Mouse (Mus musculus): ENCODE data around the gene Tldc1. TPM values are rescaled to one million over a fixed set of nuclear protein-coding genes. Genes with fewer than 3 reads are reported as not detected.

Gene Tldc1
- 6.4 and 13.0 TPM in 2 replicates for polyA plus RNA-seq (2014; fragmentation: Nextera tagmentation; extraction: Ambion mirVana)

DNA sequence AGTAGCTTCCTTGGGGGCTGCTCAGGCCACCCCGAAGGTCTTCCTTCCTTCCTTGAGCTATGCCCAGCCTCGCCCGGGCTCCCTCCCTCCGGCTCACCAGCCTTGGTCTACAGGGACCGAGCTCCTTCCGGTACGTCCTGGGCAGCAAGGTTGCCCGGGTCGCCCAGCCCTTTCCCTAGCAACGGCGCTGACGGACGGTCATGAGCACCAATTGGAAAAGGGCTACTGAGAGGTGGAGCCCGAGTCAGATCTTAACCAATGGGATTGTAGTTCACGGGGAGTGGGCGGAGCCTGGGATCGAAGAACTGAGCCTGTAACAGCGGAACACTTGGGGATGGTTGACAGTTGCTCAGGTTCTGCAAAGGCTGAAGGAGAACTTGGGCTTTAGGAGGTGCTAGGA lies at the start of gene Tldc1:
Gene Tldc1, minus strand, starts transcription at position 154 of the 400 bp plus-strand sequence.
- H3K36me3 ChIP-seq (ENCODE audit: control insufficient read depth, insufficient read depth, low read length) = no peaks in the 10 kb centered on the region
- H3K4me3 ChIP-seq (ENCODE audit: low read length) = peak within 1 kb of the TSS; percentile 51
- H3K4me1 ChIP-seq (ENCODE audit: control insufficient read depth, insufficient read depth, low read length) = peaks cover 7% of the 10 kb centered on the region; the same call in 1 of the 2 replicates
- peak within 1 kb of the TSS; percentile 68 for H3K9ac ChIP-seq (ENCODE audit: low read depth, low read length)
- H3K4me2 ChIP-seq (replicated peaks; ENCODE audit: low read depth, low read length) = peak within 1 kb of the TSS; percentile 86
- peak within 1 kb of the TSS; percentile 30; the same call in 1 of the 2 replicates for H3K27ac ChIP-seq (ENCODE audit: low read depth, low read length)
- H3K9me3 ChIP-seq (ENCODE audit: control insufficient read depth, low read length) = no peaks in the 10 kb centered on the region
- WGBS = under 1% methylated on average over 18 of the region's 18 CpGs
- peak; percentile 96 for ATAC-seq (ENCODE audit: low FRiP score, low TSS enrichment)
- H3K27me3 ChIP-seq (ENCODE audit: control insufficient read depth, insufficient read depth, low read length) = no peaks in the 10 kb centered on the region

GRCm38 (mm10) chr8:119827721-119828153 lies 49.5 kb upstream of the Tldc1 start:
- H3K4me3 ChIP-seq (ENCODE audit: low read length) = no peak overlapping the region
- 34% methylated on average over 4 of the region's 4 CpGs for WGBS
- no peak overlapping the region for H3K4me2 ChIP-seq (replicated peaks; ENCODE audit: low read depth, low read length)
- no peak for ATAC-seq (ENCODE audit: low FRiP score, low TSS enrichment)
- H3K9ac ChIP-seq (ENCODE audit: low read depth, low read length) = no peak overlapping the region
- H3K4me1 ChIP-seq (ENCODE audit: control insufficient read depth, insufficient read depth, low read length) = peaks cover 64% of the 10 kb centered on the region
- no peaks in the 10 kb centered on the region for H3K9me3 ChIP-seq (ENCODE audit: control insufficient read depth, low read length)
- peak overlapping the region; percentile 61 for H3K27ac ChIP-seq (ENCODE audit: low read depth, low read length)
- H3K36me3 ChIP-seq (ENCODE audit: control insufficient read depth, insufficient read depth, low read length) = no peaks in the 10 kb centered on the region
- H3K27me3 ChIP-seq (ENCODE audit: control insufficient read depth, insufficient read depth, low read length) = no peaks in the 10 kb centered on the region

- ATAC-seq (ENCODE audit: low FRiP score, low TSS enrichment) = no peak
- 67% methylated on average over 5 of the region's 5 CpGs for whole genome bisulfite sequencing
- Histone ChIP-seq H3K36me3 (ENCODE audit: control insufficient read depth, insufficient read depth, low read length) (peaks cover 4% of the 10 kb centered on the region; the same call in 1 of the 2 replicates), H3K27me3 (ENCODE audit: control insufficient read depth, insufficient read depth, low read length) (no peaks in the 10 kb centered on the region), H3K27ac (ENCODE audit: low read depth, low read length) (peak overlapping the region; percentile 61; the same call in 1 of the 2 replicates), H3K4me1 (ENCODE audit: control insufficient read depth, insufficient read depth, low read length) (peaks cover 57% of the 10 kb centered on the region), H3K9me3 (ENCODE audit: control insufficient read depth, low read length) (no peaks in the 10 kb centered on the region), H3K4me2 (replicated peaks; ENCODE audit: low read depth, low read length) (no peak overlapping the region), H3K4me3 (ENCODE audit: low read length) (no peak overlapping the region), H3K9ac (ENCODE audit: low read depth, low read length) (no peak overlapping the region)
Measured at GRCm38 (mm10) chr8:119826982-119827381, 48.8 kb upstream of the Tldc1 start.

DNA sequence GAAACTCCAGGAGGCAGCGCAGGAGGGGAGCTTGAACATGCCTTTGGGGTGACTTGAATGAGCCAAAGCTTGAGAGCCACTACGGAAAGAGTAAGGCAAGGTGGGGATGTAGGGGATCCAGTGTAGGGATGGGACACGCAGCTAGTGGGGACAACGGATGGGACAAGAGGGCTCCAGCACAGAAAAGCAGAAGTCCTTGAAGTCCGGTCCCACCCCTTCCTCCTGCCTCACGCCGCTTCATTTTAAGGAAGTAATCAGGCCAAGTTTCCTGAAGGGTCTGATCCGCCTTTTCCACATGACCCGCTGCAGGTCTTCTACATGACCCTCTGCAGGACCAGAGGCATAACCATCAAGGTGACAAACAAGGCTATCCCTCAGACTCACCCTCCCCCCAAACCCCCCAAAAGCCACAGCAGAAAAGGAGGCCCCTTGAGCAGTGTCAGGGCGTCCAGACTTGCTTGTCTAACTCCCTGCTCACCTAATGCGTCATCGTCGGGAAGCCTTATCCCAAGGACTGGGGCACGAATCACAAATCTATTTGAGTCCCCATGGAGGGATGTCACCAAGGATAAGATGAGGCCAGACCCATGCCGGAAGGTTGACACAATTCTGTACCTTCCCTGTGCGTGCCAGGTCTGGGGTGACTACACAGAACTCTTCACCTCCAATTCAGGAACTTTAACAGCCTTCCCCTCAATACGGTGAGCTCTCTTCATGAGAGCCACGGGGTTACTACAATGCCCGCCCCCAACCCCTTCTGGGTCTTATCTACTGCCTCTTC lies 47.9 kb upstream of the Tldc1 start:
- Histone ChIP-seq H3K27ac (ENCODE audit: low read depth, low read length) (no peak overlapping the region), H3K9ac (ENCODE audit: low read depth, low read length) (no peak overlapping the region), H3K4me2 (replicated peaks; ENCODE audit: low read depth, low read length) (no peak overlapping the region), H3K27me3 (ENCODE audit: control insufficient read depth, insufficient read depth, low read length) (no peaks in the 10 kb centered on the region), H3K36me3 (ENCODE audit: control insufficient read depth, insufficient read depth, low read length) (peaks cover 8% of the 10 kb centered on the region), H3K9me3 (ENCODE audit: control insufficient read depth, low read length) (no peaks in the 10 kb centered on the region), H3K4me1 (ENCODE audit: control insufficient read depth, insufficient read depth, low read length) (peaks cover 48% of the 10 kb centered on the region), H3K4me3 (ENCODE audit: low read length) (no peak overlapping the region)
- no peak for ATAC-seq (ENCODE audit: low FRiP score, low TSS enrichment)
- 79% methylated on average over 19 of the region's 19 CpGs for WGBS

DNA sequence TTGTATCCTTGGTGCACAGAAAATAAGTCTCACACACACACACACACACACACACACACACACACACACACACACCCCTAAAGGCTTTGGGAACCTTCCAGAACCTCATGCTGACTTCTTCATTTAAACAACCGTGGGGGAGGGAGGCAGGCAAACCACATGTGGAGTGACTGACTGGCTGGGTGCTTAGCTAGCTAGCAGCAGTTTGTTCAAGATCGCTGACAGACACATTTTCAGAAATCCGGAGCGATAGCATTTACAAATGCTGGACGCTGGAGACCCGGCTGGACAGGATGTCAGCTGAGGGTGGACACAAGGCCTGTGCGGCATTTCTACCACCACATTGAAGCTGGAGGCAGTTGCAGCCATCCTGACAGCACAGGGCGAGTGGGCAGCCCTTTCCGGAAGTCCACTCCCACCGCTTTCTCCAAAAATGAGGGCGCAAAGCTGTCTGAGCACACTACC lies 46.6 kb upstream of the Tldc1 start:
- no peak for ATAC-seq (ENCODE audit: low FRiP score, low TSS enrichment)
- Histone ChIP-seq H3K27ac (ENCODE audit: low read depth, low read length) (0 out of 2 replicates have a peak overlapping the region, but pooled peaks have one; percentile 37), H3K9me3 (ENCODE audit: control insufficient read depth, low read length) (no peaks in the 10 kb centered on the region), H3K4me1 (ENCODE audit: control insufficient read depth, insufficient read depth, low read length) (peaks cover 35% of the 10 kb centered on the region), H3K4me3 (ENCODE audit: low read length) (no peak overlapping the region), H3K36me3 (ENCODE audit: control insufficient read depth, insufficient read depth, low read length) (peaks cover 8% of the 10 kb centered on the region), H3K27me3 (ENCODE audit: control insufficient read depth, insufficient read depth, low read length) (no peaks in the 10 kb centered on the region), H3K9ac (ENCODE audit: low read depth, low read length) (no peak overlapping the region), H3K4me2 (replicated peaks; ENCODE audit: low read depth, low read length) (no peak overlapping the region)
- WGBS = 67% methylated on average over 11 of the region's 11 CpGs

- no peaks in the 10 kb centered on the region for H3K9me3 ChIP-seq (ENCODE audit: control insufficient read depth, low read length)
- H3K9ac ChIP-seq (ENCODE audit: low read depth, low read length) = no peak overlapping the region
- H3K27me3 ChIP-seq (ENCODE audit: control insufficient read depth, insufficient read depth, low read length) = no peaks in the 10 kb centered on the region
- H3K4me1 ChIP-seq (ENCODE audit: control insufficient read depth, insufficient read depth, low read length) = peaks cover 28% of the 10 kb centered on the region
- H3K4me3 ChIP-seq (ENCODE audit: low read length) = no peak overlapping the region
- peaks cover 8% of the 10 kb centered on the region for H3K36me3 ChIP-seq (ENCODE audit: control insufficient read depth, insufficient read depth, low read length)
- no peak overlapping the region for H3K27ac ChIP-seq (ENCODE audit: low read depth, low read length)
- H3K4me2 ChIP-seq (replicated peaks; ENCODE audit: low read depth, low read length) = no peak overlapping the region
- ATAC-seq (ENCODE audit: low FRiP score, low TSS enrichment) = peak; percentile 25; the same call in 1 of the 2 replicates
- WGBS = 73% methylated on average over 4 of the region's 4 CpGs
Measured at GRCm38 (mm10) chr8:119824100-119824499, 45.9 kb upstream of the Tldc1 start.

- no peak overlapping the region for H3K9ac ChIP-seq (ENCODE audit: low read depth, low read length)
- H3K4me3 ChIP-seq (ENCODE audit: low read length) = no peak overlapping the region
- H3K27ac ChIP-seq (ENCODE audit: low read depth, low read length) = no peak overlapping the region
- peaks cover 8% of the 10 kb centered on the region for H3K36me3 ChIP-seq (ENCODE audit: control insufficient read depth, insufficient read depth, low read length)
- peaks cover 20% of the 10 kb centered on the region for H3K4me1 ChIP-seq (ENCODE audit: control insufficient read depth, insufficient read depth, low read length)
- H3K9me3 ChIP-seq (ENCODE audit: control insufficient read depth, low read length) = no peaks in the 10 kb centered on the region
- no peak overlapping the region for H3K4me2 ChIP-seq (replicated peaks; ENCODE audit: low read depth, low read length)
- ATAC-seq (ENCODE audit: low FRiP score, low TSS enrichment) = no peak
- H3K27me3 ChIP-seq (ENCODE audit: control insufficient read depth, insufficient read depth, low read length) = no peaks in the 10 kb centered on the region
- WGBS = 92% methylated on average over 9 of the region's 9 CpGs
Measured at GRCm38 (mm10) chr8:119823278-119823677, 45.1 kb upstream of the Tldc1 start.

GRCm38 (mm10) chr8:119821691-119822090 lies 43.5 kb upstream of the Tldc1 start:
- Histone ChIP-seq H3K4me3 (ENCODE audit: low read length) (no peak overlapping the region), H3K36me3 (ENCODE audit: control insufficient read depth, insufficient read depth, low read length) (peaks cover 8% of the 10 kb centered on the region), H3K27ac (ENCODE audit: low read depth, low read length) (no peak overlapping the region), H3K4me2 (replicated peaks; ENCODE audit: low read depth, low read length) (no peak overlapping the region), H3K4me1 (ENCODE audit: control insufficient read depth, insufficient read depth, low read length) (peaks cover 8% of the 10 kb centered on the region), H3K9me3 (ENCODE audit: control insufficient read depth, low read length) (no peaks in the 10 kb centered on the region), H3K27me3 (ENCODE audit: control insufficient read depth, insufficient read depth, low read length) (no peaks in the 10 kb centered on the region), H3K9ac (ENCODE audit: low read depth, low read length) (no peak overlapping the region)
- WGBS = 93% methylated on average over 6 of the region's 6 CpGs
- no peak for ATAC-seq (ENCODE audit: low FRiP score, low TSS enrichment)

- H3K9me3 ChIP-seq (ENCODE audit: control insufficient read depth, low read length) = no peaks in the 10 kb centered on the region
- ATAC-seq (ENCODE audit: low FRiP score, low TSS enrichment) = no peak
- WGBS = 94% methylated on average over 8 of the region's 8 CpGs
- H3K4me1 ChIP-seq (ENCODE audit: control insufficient read depth, insufficient read depth, low read length) = peaks cover 5% of the 10 kb centered on the region
- H3K4me2 ChIP-seq (replicated peaks; ENCODE audit: low read depth, low read length) = no peak overlapping the region
- H3K4me3 ChIP-seq (ENCODE audit: low read length) = no peak overlapping the region
- H3K27ac ChIP-seq (ENCODE audit: low read depth, low read length) = no peak overlapping the region
- H3K36me3 ChIP-seq (ENCODE audit: control insufficient read depth, insufficient read depth, low read length) = peaks cover 8% of the 10 kb centered on the region
- no peak overlapping the region for H3K9ac ChIP-seq (ENCODE audit: low read depth, low read length)
- no peaks in the 10 kb centered on the region for H3K27me3 ChIP-seq (ENCODE audit: control insufficient read depth, insufficient read depth, low read length)
Measured at GRCm38 (mm10) chr8:119819976-119820375, 41.8 kb upstream of the Tldc1 start.
